Mouse (Mus musculus): ENCODE results near the gene Slc25a43. TPM values are rescaled to one million over a fixed set of nuclear protein-coding genes. Genes with fewer than 3 reads are reported as not detected.
A peak's percentile ranks its signal among the peaks of the same experiment; 100 is the strongest.

Slc25a43 gene
- polyA plus RNA-seq, 1 experiment from 2014 or later = 1.7 TPM

DNA sequence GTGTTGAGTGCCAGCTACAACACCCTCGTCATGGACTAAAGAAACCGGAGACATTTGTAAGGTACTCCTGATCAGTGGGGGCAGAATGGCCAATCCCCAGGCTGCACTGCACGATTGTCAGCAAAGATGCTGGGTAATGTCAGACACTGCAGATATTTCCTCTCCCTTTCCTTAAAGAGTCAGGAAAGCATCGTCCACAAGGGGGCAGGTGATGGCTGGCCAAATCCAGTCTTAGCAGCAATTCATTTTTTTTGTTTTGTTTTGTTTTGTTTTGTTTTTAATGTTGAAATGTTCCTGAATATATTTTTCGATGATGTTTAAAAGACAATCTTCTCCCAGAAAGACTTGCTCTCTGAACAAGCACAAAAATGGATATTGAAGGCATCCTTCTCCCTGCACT lies 67.9 kb downstream of the Slc25a43 start:
- Histone ChIP-seq H3K36me3 (ENCODE audit: control insufficient read depth, insufficient read depth, low read length) (no peaks in the 10 kb centered on the region), H3K4me3 (ENCODE audit: low read depth, low read length) (no peak overlapping the region), H3K4me1 (replicated peaks; ENCODE audit: control insufficient read depth, insufficient read depth, low read length) (peaks cover 3% of the 10 kb centered on the region; the same call in 1 of the 2 replicates), H3K27ac (ENCODE audit: low read depth, low read length) (no peak overlapping the region), H3K9me3 (ENCODE audit: control insufficient read depth, low read length) (no peaks in the 10 kb centered on the region), H3K27me3 (replicated peaks; ENCODE audit: control insufficient read depth, insufficient read depth, low read length) (no peaks in the 10 kb centered on the region), H3K4me2 (no peak overlapping the region), H3K9ac (ENCODE audit: low read depth, low read length) (no peak overlapping the region)
- WGBS = 37% methylated on average over 5 of the region's 5 CpGs
- DNase-seq (ENCODE audit: low spot score) (no peak), ATAC-seq (replicated peaks; ENCODE audit: low FRiP score) (no peak)

DNA sequence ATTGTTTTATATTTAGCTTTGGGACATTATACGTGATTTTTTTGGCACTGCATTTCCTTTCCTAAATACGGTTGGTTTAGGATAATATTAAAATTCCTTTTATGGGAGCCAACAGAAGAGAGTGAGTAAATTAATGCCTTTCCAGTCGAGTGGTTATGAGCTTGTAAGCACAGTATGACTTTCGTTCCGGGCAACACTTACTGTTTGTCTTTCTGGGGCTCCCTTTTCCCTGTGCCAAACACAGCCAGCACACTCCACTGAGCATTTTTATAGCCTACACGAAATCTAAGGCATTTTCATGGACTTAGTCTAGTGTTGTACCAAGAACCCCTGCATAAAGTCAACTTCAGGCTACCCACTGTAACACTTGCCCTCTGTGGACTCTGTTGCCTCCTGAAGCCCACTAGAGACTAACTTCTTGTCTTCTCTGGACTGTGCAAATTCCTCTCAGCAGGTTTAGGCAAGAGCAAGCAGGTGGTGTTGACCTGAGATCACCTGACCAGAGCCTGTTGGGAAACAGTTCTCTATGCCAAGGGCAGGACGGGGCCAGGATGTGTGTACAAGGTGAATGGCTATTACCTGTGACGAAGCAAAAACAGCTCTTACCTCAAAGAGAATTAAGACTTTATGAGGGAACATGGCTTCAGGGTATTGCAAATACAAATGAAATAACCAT lies 70.8 kb downstream of the Slc25a43 start:
- Histone ChIP-seq H3K4me2 (no peak overlapping the region), H3K4me3 (ENCODE audit: low read depth, low read length) (no peak overlapping the region), H3K4me1 (replicated peaks; ENCODE audit: control insufficient read depth, insufficient read depth, low read length) (0 out of 2 replicates have a peak, but pooled peaks cover 3% of the 10 kb centered on the region), H3K27ac (ENCODE audit: low read depth, low read length) (no peak overlapping the region), H3K9me3 (ENCODE audit: control insufficient read depth, low read length) (no peaks in the 10 kb centered on the region), H3K36me3 (ENCODE audit: control insufficient read depth, insufficient read depth, low read length) (no peaks in the 10 kb centered on the region), H3K9ac (ENCODE audit: low read depth, low read length) (no peak overlapping the region), H3K27me3 (replicated peaks; ENCODE audit: control insufficient read depth, insufficient read depth, low read length) (no peaks in the 10 kb centered on the region)
- no peak for ATAC-seq (replicated peaks; ENCODE audit: low FRiP score)
- 80% methylated on average over 8 of the region's 8 CpGs for WGBS
- DNase-seq (ENCODE audit: low spot score) = no peak

DNA sequence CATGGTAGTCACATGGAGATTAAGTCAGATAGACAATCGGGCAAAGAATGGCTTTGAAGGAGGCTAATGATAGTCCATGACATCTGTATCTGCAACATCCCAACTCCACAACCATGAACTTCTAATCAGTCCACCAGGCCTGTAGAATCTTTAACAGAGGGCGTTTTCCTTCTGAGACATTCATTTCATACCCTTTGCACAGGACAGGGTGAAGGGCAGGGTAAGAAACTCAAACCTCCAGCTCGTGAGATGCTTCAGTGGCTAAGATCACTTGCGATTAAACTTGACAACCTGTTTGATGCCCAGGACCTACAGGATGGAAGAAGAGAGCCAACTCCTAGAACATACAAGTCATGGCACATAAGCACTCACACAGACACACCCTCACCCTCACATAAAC lies 71.6 kb downstream of the Slc25a43 start:
- no peak for DNase-seq (ENCODE audit: low spot score)
- Histone ChIP-seq H3K9me3 (ENCODE audit: control insufficient read depth, low read length) (no peaks in the 10 kb centered on the region), H3K36me3 (ENCODE audit: control insufficient read depth, insufficient read depth, low read length) (no peaks in the 10 kb centered on the region), H3K4me2 (no peak overlapping the region), H3K4me1 (replicated peaks; ENCODE audit: control insufficient read depth, insufficient read depth, low read length) (0 out of 2 replicates have a peak, but pooled peaks cover 3% of the 10 kb centered on the region), H3K27ac (ENCODE audit: low read depth, low read length) (no peak overlapping the region), H3K9ac (ENCODE audit: low read depth, low read length) (no peak overlapping the region), H3K4me3 (ENCODE audit: low read depth, low read length) (no peak overlapping the region), H3K27me3 (replicated peaks; ENCODE audit: control insufficient read depth, insufficient read depth, low read length) (no peaks in the 10 kb centered on the region)
- WGBS = 75% methylated on average over 4 of the region's 4 CpGs
- no peak for ATAC-seq (replicated peaks; ENCODE audit: low FRiP score)

DNA sequence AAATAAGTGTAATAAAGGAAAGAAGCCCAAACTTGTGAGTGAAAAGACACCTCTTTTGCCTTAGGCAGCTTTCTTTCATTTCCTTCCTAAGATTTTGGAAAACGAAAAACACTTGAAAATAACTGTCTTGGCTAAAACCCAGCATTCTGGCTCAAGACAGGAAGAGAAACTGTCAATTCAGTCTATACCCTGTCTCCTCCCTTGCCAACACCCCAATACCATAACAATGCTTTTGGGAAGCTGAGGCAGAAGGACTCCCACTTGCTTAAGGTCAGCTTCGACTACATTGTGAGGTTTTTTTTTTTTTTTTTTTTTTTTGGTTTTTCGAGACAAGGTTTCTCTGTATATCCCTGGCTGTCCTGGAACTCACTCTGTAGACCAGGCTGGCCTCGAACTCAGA lies 72.0 kb downstream of the Slc25a43 start:
- Histone ChIP-seq H3K9me3 (ENCODE audit: control insufficient read depth, low read length) (no peaks in the 10 kb centered on the region), H3K4me3 (ENCODE audit: low read depth, low read length) (no peak overlapping the region), H3K36me3 (ENCODE audit: control insufficient read depth, insufficient read depth, low read length) (no peaks in the 10 kb centered on the region), H3K9ac (ENCODE audit: low read depth, low read length) (no peak overlapping the region), H3K27me3 (replicated peaks; ENCODE audit: control insufficient read depth, insufficient read depth, low read length) (no peaks in the 10 kb centered on the region), H3K27ac (ENCODE audit: low read depth, low read length) (no peak overlapping the region), H3K4me1 (replicated peaks; ENCODE audit: control insufficient read depth, insufficient read depth, low read length) (0 out of 2 replicates have a peak, but pooled peaks cover 3% of the 10 kb centered on the region), H3K4me2 (no peak overlapping the region)
- 78% methylated on average over 2 of the region's 4 CpGs for WGBS
- DNase-seq (ENCODE audit: low spot score) = no peak
- ATAC-seq (replicated peaks; ENCODE audit: low FRiP score) = no peak

DNA sequence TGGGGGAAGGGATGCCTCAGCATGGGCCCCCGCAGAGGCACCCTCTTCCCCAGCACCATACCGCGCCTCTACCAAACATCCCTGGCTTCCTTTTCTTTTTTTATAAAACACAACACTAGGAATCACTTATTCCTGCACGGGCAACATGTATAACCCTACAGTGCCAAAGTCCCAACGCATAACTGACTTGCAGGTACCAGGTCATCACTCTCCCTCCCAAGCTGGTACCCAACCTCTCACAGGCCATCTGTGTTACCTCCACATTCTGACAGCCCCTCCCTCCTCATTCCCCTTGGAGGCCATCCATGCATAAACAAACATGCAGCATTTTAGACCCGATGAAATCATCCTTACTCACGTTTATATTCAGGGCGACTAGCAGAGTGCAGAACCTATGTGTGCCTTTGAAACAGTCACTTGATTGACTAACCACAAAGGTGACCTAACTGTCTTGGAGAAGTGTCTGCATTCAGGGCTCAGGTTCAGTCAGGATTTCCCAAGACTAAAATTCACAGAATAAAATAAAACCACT lies 73.0 kb downstream of the Slc25a43 start:
- H3K4me3 ChIP-seq (ENCODE audit: low read depth, low read length) = 0 out of 2 replicates have a peak overlapping the region, but pooled peaks have one; percentile 32
- no peaks in the 10 kb centered on the region for H3K9me3 ChIP-seq (ENCODE audit: control insufficient read depth, low read length)
- peak overlapping the region; percentile 62 for H3K4me2 ChIP-seq
- ATAC-seq (replicated peaks; ENCODE audit: low FRiP score) = peak; percentile 16; the same call in 1 of the 2 replicates
- H3K36me3 ChIP-seq (ENCODE audit: control insufficient read depth, insufficient read depth, low read length) = no peaks in the 10 kb centered on the region
- no peak for DNase-seq (ENCODE audit: low spot score)
- no peak overlapping the region for H3K27ac ChIP-seq (ENCODE audit: low read depth, low read length)
- 38% methylated on average over 8 of the region's 8 CpGs for WGBS
- H3K9ac ChIP-seq (ENCODE audit: low read depth, low read length) = no peak overlapping the region
- no peaks in the 10 kb centered on the region for H3K27me3 ChIP-seq (replicated peaks; ENCODE audit: control insufficient read depth, insufficient read depth, low read length)
- 0 out of 2 replicates have a peak, but pooled peaks cover 3% of the 10 kb centered on the region for H3K4me1 ChIP-seq (replicated peaks; ENCODE audit: control insufficient read depth, insufficient read depth, low read length)

DNA sequence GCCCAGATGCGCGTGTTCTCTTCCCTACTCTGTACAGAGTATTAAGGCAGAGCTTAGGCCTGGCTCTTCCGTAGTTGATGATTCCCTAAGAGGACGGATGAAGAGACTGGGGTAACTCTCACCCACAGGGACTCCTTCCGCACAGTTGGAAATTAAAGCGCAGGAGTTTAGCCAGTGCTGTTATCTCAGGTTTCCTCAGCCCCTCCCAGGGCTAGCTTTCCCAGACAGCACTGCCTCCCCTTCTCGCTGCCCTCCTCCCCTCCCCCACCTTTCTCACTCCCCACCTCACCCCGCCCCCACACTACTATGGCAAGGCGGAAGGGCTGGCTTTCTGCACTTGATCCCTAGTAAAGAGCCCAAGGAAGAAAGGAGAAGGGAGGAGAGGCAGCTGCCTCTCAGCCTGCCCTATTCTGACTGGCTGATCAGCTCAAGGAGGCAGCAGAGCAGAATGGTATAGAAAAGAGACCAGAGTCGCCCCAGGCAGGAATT lies 73.5 kb downstream of the Slc25a43 start:
- Histone ChIP-seq H3K27ac (ENCODE audit: low read depth, low read length) (peak overlapping the region; percentile 59), H3K36me3 (ENCODE audit: control insufficient read depth, insufficient read depth, low read length) (no peaks in the 10 kb centered on the region), H3K9me3 (ENCODE audit: control insufficient read depth, low read length) (no peaks in the 10 kb centered on the region), H3K9ac (ENCODE audit: low read depth, low read length) (peak overlapping the region; percentile 49; the same call in 1 of the 2 replicates), H3K4me3 (ENCODE audit: low read depth, low read length) (peak overlapping the region; percentile 32), H3K27me3 (replicated peaks; ENCODE audit: control insufficient read depth, insufficient read depth, low read length) (no peaks in the 10 kb centered on the region), H3K4me2 (peak overlapping the region; percentile 62), H3K4me1 (replicated peaks; ENCODE audit: control insufficient read depth, insufficient read depth, low read length) (0 out of 2 replicates have a peak, but pooled peaks cover 3% of the 10 kb centered on the region)
- WGBS = 8% methylated on average over 10 of the region's 10 CpGs
- ATAC-seq (replicated peaks; ENCODE audit: low FRiP score) = peak; percentile 69
- peak; percentile 40 for DNase-seq (ENCODE audit: low spot score)

DNA sequence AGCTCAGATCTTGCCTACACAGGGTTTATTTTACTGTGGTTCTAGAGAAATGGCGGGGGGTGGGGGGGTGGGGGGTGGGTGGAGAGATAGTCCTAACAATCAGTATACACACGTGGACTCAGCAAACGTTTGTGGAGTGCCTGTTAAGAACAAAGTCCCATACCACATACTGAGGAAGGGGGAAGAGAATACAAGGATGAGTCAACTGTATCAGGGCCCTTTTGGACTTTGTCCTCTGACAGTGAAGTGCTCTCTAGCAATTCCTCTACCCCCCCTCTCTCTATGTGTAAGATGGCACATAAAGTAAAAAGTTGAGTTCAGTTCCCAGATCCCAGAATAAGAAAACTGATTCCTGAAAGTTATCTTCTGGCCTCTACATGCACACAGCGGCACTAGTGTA lies 76.1 kb downstream of the Slc25a43 start:
- Histone ChIP-seq H3K27me3 (replicated peaks; ENCODE audit: control insufficient read depth, insufficient read depth, low read length) (no peaks in the 10 kb centered on the region), H3K27ac (ENCODE audit: low read depth, low read length) (no peak overlapping the region), H3K4me2 (no peak overlapping the region), H3K9me3 (ENCODE audit: control insufficient read depth, low read length) (no peaks in the 10 kb centered on the region), H3K9ac (ENCODE audit: low read depth, low read length) (no peak overlapping the region), H3K36me3 (ENCODE audit: control insufficient read depth, insufficient read depth, low read length) (no peaks in the 10 kb centered on the region), H3K4me3 (ENCODE audit: low read depth, low read length) (no peak overlapping the region), H3K4me1 (replicated peaks; ENCODE audit: control insufficient read depth, insufficient read depth, low read length) (0 out of 2 replicates have a peak, but pooled peaks cover 3% of the 10 kb centered on the region)
- WGBS = 51% methylated on average over 4 of the region's 4 CpGs
- no peak for ATAC-seq (replicated peaks; ENCODE audit: low FRiP score)
- DNase-seq (ENCODE audit: low spot score) = no peak

DNA sequence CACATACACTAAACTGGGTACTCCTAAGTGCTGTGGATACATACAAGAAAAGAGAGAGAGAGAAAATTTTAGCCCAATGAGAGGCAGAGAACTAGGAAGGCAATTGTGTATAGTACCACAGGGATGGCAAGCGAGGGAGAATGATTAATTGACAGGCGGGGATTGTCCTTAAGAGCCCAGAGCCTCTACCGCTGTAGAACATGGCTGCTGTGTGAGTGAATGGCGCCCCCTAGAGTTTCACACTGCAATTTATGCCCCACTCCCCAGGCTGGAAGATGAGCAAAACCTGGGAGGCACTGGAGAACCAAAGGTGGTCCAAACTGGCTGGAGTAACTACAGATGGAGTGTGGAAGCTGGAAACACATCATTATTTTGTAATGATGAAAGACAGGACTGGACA lies 76.7 kb downstream of the Slc25a43 start:
- H3K9me3 ChIP-seq (ENCODE audit: control insufficient read depth, low read length) = no peaks in the 10 kb centered on the region
- WGBS = 14% methylated on average over 4 of the region's 4 CpGs
- H3K9ac ChIP-seq (ENCODE audit: low read depth, low read length) = no peak overlapping the region
- H3K27me3 ChIP-seq (replicated peaks; ENCODE audit: control insufficient read depth, insufficient read depth, low read length) = no peaks in the 10 kb centered on the region
- ATAC-seq (replicated peaks; ENCODE audit: low FRiP score) (peak; percentile 69), DNase-seq (ENCODE audit: low spot score) (peak; percentile 40)
- no peak overlapping the region for H3K4me2 ChIP-seq
- H3K4me1 ChIP-seq (replicated peaks; ENCODE audit: control insufficient read depth, insufficient read depth, low read length) = 0 out of 2 replicates have a peak, but pooled peaks cover 3% of the 10 kb centered on the region
- no peak overlapping the region for H3K27ac ChIP-seq (ENCODE audit: low read depth, low read length)
- no peak overlapping the region for H3K4me3 ChIP-seq (ENCODE audit: low read depth, low read length)
- no peaks in the 10 kb centered on the region for H3K36me3 ChIP-seq (ENCODE audit: control insufficient read depth, insufficient read depth, low read length)

Data from liver, embryonic 11.5 days (tissue).